Mouse (Mus musculus) erythroblast, embryonic 14.5 days (primary cell): ENCODE data around the gene Arl4a.
A peak's percentile ranks its signal among the peaks of the same experiment; 100 is the strongest.

ENCODE experiments used
- GATA1 ChIP-seq: IDR thresholded peaks from 2 replicates; pipeline ENCODE4 v1.6.1; 2012; ENCODE audit warnings: low read length, inconsistent platforms, mixed read lengths
- TAL1 ChIP-seq: IDR thresholded peaks from 3 replicates; pipeline ENCODE4 v1.6.1; 2012; ENCODE audit warnings: low read length, inconsistent platforms, mixed read lengths

- TF ChIP-seq GATA1 = peak; percentile 81
- no peak for TF ChIP-seq TAL1
Observed at GRCm38 (mm10) chr12:40036666-40037065, 1.2 kb downstream of the Arl4a start.
